Mouse (Mus musculus): ENCODE data around the gene Fgf11. TPM values are rescaled to one million over a fixed set of nuclear protein-coding genes. Genes with fewer than 3 reads are reported as not detected.

Fgf11 gene
- total RNA-seq (2023): not detected

DNA sequence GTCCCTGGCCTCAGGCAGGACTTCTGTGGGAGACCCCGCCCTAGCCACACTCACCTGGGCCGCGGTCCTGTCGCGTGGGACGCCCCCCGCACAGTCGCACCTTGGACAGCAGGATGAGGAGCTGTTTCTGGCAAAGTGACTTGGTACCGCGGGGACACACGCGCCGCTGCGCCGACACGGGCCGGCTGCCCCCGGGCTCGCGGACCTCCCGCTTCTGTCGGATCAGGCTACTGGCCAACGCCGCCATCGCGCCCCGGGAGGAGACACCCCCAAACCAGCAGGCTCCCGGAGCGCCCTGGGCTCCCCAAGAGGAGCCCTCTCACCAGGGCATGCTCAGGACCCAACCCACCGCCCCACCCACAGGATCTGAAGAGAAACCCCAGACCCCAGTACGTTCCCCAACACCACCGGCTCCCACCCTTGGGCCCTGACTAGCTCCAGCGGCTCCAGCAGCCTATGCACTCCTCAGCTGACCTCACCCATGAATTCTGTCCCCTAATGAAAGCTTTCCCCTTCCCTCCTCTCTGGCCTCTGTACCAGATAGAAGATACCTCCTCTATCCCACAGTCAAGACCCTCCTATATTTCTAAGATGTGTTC, at the start of gene Fgf11:
Fgf11 (minus strand) TSS at position 479 of the 599 bp plus-strand sequence.

DNA sequence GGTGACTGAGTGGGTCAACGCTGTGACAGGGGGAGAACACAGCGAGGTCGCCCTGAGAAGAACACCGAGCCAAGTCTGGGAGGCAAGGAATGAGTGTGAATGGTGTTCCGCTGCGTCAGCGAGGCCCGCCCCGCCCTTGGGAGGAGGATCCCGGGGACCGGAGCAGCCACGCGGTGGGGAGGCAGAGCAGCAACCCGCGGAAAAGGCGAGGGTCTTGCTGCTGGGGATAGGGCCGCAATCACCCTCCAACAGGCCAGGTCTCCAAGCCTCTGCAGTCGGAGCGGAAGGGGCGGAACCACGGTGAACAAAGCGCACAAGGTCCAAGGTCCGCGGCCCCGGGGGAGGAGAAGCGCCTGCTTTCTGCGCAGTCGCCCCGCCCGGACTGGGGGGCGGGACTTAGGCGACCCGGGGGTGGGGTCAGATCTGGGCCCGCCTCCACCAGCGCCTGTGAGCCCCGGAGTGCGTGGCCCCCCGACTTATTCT, 44.6 kb upstream of the Fgf11 start, which contains the start of gene Plscr3:
Plscr3 (plus strand) TSS at position 179 of the 483 bp plus-strand sequence.

DNA sequence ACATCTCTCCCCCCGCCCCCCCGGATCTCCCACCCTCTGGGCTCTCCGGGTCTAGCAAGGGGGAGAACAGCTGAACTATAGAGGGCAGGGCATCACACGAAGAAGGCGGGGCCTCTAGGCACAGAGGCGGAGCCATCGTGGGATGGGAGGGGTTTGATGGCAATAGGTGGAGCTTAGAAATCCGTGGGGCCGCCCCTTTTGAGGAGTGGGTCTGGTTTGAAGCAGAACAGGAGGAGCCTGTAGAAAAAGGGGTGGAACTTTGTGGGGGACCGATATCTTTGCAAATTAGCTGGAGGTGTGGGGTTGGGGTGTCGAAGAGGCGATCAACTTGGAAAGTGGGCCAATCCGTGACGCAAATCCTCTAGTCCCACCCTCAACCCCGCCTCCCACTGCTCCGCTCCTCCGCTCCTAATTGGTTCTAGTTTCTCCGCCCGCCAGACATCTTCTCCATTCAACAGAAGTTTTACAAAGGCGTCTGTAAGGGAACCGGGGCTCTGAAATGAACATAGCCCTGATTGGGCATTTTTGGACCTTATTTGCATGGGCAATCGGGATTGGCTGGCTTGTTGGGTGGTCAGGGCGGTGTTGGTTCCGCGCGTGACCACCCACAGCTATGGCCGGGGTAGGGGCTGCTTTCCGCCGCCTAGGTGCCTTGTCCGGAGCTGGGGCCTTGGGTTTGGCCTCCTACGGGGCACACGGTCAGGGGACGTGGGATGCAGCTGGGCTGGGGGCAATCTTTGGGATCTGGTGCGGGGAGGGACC, 36.5 kb upstream of the Fgf11 start, which contains the start of gene Tmem256:
Tmem256 (plus strand) TSS at position 563 of the 762 bp plus-strand sequence.

DNA sequence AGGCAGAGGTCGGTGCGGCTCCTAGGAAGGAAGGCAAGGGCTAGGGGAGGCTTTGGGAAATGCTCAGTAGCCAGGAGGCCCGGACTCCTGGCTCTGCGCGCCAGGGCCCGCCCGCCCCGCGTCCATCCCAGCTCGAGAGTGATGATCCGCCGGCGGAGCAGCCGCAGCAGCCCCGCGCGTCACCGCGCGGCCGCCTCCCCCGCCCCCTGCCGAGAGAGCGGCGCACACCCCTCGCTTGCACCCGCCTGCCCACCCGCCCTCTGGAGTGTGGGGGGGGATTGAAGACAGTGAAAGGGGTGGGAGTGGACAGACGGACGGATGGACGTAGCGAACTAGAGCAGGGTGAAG, 35.9 kb upstream of the Fgf11 start, which contains the start of gene Nlgn2:
Nlgn2 (minus strand) TSS at position 181 of the 348 bp plus-strand sequence.

DNA sequence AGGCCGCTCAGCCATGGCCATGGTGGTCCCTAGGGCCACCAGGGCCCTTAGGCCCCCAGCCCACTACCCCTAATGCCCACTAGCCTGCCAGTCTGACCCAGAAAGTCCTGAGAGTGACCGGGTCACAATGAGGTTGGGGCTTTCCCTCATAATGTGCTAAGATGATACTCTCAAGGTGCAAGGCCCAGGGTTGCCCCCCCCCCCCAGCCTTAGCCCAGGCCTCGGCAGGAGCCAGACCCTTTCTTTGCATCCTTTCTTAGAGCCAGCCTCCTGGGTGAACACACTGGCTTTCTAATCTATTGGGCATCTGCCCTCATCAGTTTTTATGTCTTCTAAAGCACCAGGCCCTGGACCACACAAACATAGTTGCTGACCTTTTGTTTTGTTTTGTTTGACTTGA, 20.4 kb upstream of the Fgf11 start, which contains the start of gene Spem1:
Spem1 (minus strand) TSS at position 101 of the 400 bp plus-strand sequence.

DNA sequence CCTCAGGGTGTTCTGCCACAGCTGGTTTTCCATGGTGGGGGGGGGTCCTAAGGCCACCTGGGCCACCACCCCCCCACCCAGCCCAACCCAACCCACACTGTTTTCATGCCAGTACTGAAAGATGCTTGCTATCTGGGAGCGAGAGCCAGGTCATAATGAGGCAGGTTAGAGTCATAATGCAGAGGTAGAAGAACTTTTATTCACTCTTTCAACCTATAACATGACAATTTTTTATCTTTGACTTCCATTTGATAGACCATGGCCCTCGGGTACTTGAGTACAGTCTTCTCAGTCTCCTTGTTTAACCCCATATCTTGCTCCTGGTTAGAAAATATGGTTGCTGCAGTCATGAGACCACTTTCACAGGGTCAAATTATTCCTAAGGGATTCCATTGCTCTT, 16.7 kb upstream of the Fgf11 start, which contains the start of gene Spem2:
Spem2 (minus strand) TSS at position 101 of the 400 bp plus-strand sequence.

DNA sequence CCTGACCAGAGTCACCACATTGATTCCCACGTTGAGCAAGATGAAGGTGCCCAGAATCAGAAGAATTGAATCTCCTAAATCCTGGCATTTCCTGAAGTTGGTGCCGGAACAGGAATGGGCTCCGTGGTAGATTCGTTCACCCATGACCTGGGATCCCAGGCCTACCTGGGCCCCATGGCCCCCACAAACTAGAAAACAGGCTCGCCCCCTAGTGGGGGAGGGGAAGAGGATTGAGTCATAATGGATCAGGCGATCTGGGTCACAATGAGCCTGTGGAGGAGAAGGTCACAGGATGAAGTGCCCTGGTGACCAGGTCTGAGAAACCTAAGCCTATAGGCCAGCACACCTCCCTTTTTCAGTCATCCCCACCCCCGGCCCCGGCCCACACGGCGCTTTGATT, 13.5 kb upstream of the Fgf11 start, which contains the start of gene Gm39566:
Gm39566 (minus strand) TSS at position 144 of the 400 bp plus-strand sequence.

DNA sequence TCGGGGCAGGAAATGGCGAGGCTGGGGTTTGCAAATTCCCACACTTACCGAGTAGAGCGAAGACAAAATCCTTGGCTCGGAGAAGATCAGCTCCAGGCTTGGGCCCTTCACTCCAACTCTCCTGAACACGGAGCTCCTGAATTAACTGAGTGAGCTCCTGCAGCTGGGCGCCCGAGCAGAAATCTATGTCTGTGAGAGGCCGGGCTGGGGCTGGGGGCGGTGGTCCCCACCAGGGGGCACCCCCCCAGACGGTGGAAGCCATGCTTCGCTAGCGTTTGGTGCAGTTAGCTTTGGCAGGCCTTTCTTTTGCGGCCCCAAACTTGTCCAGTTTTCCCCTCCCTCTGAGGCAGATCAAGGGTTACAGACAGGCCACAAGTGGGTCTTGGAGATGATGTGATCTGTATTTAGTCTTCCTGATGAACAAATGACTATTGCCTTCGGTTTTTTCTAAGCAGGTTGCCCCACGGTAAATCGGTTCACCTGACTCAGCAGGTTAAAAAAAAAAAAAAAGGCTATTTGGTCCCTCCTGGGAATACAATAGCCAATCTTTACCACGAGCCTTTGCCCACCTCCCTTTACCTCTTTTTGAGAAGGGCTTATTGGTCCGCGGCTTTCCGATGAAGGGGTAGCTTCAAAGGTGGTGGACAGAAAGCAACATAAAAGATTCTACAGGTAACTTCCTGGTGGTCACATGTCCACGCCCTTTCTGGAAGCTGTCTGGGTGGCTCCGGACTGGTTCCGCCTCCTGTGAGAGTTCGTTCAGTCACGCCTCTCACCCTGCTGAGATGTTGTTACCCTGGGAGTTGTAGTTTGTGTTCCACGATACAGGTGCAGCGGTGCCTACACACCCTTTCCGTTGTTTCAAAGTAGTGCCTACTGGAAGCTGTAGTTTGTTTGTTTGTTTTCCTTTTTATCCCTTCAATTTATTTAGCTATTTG, 3.6 kb upstream of the Fgf11 start, which contains the start of gene Tmem102:
Tmem102 (minus strand) TSS at position 653 of the 938 bp plus-strand sequence.

DNA sequence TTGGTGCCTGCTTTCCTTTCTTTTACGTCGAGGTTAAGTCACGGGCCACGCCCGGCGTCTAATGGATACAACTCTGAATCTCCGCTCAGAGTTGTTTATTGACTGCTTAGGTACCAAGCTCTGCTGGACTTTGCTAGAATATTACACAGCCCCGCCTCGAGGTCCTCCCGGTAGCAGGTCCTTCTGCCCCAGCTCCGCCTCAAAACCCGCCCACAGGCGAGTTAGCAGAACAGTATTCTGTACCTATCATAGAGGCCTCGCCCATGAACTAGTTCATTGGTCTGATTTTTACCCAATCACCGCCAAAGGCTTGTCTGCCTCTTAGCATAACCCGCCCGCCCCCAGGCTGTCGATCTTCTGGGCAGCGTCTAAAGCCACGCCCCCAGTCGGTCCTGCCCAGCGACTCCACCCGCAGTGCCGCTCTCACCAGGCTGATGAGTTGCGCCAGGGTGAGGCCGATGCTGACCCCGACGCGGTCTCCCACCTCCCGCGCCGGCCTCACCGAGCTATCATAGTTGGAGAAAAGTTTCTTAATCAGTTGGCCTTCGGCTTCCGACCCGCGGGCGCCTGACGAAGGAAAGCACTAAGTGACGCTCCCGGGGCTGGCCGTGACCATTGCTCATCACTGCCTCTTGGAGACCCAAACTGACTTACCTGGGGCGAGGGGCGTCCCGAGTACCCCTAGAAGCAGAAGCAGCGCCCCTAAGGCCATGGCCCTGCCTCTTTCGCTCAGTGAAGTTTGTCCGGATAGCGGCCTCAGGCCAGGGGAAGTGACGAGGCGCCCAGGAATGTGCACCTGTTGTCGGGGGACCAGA, 6.3 kb downstream of the Fgf11 start, which contains the start of gene Chrnb1:
Chrnb1 (minus strand) TSS at position 776 of the 815 bp plus-strand sequence.

DNA sequence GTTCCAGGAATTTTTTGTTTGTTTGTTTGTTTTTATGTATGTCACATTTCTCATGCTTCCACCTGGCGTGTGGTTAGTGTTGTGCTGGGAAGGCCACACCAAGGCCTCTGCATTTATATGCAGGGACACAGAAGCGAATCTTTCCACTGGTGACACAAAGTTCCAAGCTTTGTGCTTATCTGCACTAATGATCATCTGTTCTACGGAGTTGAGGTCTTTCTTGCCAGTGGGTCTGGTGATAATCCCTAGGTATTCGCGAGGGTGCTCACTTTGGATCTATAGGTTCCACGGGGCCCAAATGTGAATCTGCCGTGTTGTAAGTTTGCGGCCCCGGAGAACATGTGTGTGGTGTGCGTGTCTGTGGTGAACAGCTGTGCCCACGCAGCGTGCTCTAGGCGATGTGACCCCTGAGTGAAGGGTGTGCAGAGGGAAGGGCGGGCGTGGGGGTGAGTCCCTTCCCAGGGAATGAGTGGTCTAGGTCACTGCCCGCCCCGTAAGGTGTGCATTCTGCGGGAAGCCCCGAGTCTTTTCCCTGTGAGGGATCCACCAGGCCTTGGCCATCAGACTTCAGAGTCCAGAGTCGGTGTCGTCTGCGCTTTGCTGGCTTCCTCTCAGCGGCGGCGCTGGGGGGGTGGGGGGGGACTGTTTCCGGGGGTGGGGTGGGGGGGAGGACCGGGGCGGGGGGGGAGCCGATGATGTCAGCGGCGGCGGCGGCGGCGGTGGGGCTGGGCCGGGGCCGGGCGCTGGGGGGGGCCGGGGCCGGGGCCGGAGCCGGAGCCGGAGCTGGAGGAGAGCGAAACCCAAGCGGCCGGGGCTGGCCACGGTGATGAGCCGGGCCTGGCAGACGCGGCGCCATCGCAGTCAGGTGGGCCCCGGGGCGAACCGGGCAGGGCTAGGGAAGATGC, 36.2 kb downstream of the Fgf11 start, which contains the start of gene Zbtb4:
Zbtb4 (plus strand) TSS at position 692 of the 905 bp plus-strand sequence.

DNA sequence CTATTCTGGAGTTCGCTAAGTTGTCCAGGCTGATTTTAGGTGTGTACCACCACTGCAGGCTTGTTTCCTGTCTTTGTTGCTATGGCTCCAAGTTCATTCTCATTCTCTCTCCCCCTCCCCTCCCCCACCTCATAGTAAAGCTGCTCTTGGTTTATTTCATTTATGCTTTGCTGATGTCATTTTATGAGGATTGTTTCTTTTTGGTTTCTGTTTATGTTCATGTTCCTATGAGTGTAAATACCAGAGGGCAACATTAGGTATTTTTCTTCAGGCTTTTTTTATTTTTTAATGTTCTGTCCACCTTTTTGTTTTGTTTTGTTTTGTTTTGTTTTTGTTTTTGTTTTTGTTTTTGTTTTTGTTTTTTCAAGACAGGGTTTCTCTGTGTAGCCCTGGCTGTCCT, 39.8 kb downstream of the Fgf11 start, which contains the start of gene Slc35g3:
Slc35g3 (minus strand) TSS at position 101 of the 400 bp plus-strand sequence.

DNA sequence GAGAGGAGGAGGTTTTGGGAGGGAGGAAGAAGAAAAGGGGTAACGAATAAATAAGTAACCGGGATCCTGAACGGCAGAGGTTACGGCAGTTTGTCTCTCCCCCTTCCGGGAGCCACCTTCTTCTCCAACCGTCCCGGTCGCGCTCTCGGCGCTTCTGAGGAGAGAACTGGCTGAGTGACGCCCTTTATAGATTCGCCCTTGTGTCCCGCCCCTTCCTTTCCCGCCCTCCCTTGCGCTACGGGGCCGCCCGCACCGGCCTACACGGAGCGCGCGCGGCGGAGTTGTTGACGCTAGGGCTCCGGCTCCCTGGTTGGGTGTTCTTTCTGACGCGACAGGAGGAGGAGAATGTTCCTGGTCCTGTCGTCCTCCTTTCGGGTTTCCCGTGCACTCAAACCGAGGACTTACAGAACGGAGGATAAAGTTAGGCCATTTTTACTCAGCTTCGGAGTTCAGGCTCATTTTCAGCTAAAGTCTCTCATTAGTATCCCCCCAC, 43.1 kb downstream of the Fgf11 start, which contains the start of gene Polr2a:
Polr2a (minus strand) TSS at position 160 of the 493 bp plus-strand sequence.

Other genes starting within 250 kb of the Fgf11 start
- gene Efnb3, start 241.7 kb downstream of the Fgf11 start, total RNA-seq (2023): 0.46 TPM
- 11.6 TPM for gene Wrap53, start 221.6 kb downstream of the Fgf11 start, total RNA-seq (2023)
- gene Trp53, start 221.5 kb downstream of the Fgf11 start, total RNA-seq (2023): 157 TPM
- gene Atp1b2, start 195.9 kb downstream of the Fgf11 start, total RNA-seq (2023): 0.21 TPM
- not detected for gene Shbg, start 184.0 kb downstream of the Fgf11 start, total RNA-seq (2023)
- gene Sat2, start 179.8 kb downstream of the Fgf11 start, total RNA-seq (2023): not detected
- gene Fxr2, start 168.9 kb downstream of the Fgf11 start, total RNA-seq (2023): 68.8 TPM
- not detected for gene Sox15, start 146.5 kb downstream of the Fgf11 start, total RNA-seq (2023)
- 60.5 TPM for gene Mpdu1, start 139.2 kb downstream of the Fgf11 start, total RNA-seq (2023)
- 7.5 TPM for gene Cd68, start 135.7 kb downstream of the Fgf11 start, total RNA-seq (2023)
- gene Eif4a1, start 129.4 kb downstream of the Fgf11 start, total RNA-seq (2023): 892 TPM
- gene Senp3, start 119.8 kb downstream of the Fgf11 start, total RNA-seq (2023): 129 TPM
- gene Tnfsf13, start 116.1 kb downstream of the Fgf11 start, total RNA-seq (2023): not detected
- gene Tnfsf12, start 106.0 kb downstream of the Fgf11 start, total RNA-seq (2023): not detected
- gene Tnfsfm13, start 105.8 kb downstream of the Fgf11 start, total RNA-seq (2023): not detected
- 188 TPM for gene Polr2a, start 43.2 kb downstream of the Fgf11 start, total RNA-seq (2023)
- gene Slc35g3, start 39.9 kb downstream of the Fgf11 start, total RNA-seq (2023): not detected
- 52.4 TPM for gene Zbtb4, start 35.9 kb downstream of the Fgf11 start, total RNA-seq (2023)
- gene Chrnb1, start 5.9 kb downstream of the Fgf11 start, total RNA-seq (2023): 3.1 TPM
- not detected for gene Tmem102, start 3.8 kb upstream of the Fgf11 start, total RNA-seq (2023)
- not detected for gene Gm39566, start 13.4 kb upstream of the Fgf11 start, total RNA-seq (2023)
- not detected for gene Spem2, start 16.6 kb upstream of the Fgf11 start, total RNA-seq (2023)
- gene Spem1, start 20.3 kb upstream of the Fgf11 start, total RNA-seq (2023): not detected
- 0.49 TPM for gene Nlgn2, start 35.9 kb upstream of the Fgf11 start, total RNA-seq (2023)
- 20.8 TPM for gene Tmem256, start 36.7 kb upstream of the Fgf11 start, total RNA-seq (2023)
- gene Plscr3, start 44.5 kb upstream of the Fgf11 start, total RNA-seq (2023): 18.2 TPM
- gene Tnk1, start 56.9 kb upstream of the Fgf11 start, total RNA-seq (2023): not detected
- not detected for gene Tmem95, start 76.2 kb upstream of the Fgf11 start, total RNA-seq (2023)
- 1.0 TPM for gene Kctd11, start 79.5 kb upstream of the Fgf11 start, total RNA-seq (2023)
- 435 TPM for gene Acap1, start 93.7 kb upstream of the Fgf11 start, total RNA-seq (2023)
- gene 2810408A11Rik, start 99.1 kb upstream of the Fgf11 start, total RNA-seq (2023): 2.8 TPM
- 44.9 TPM for gene Neurl4, start 99.2 kb upstream of the Fgf11 start, total RNA-seq (2023)
- 145 TPM for gene Gps2, start 112.0 kb upstream of the Fgf11 start, total RNA-seq (2023)
- 317 TPM for gene Eif5a, start 120.1 kb upstream of the Fgf11 start, total RNA-seq (2023)
- gene Ybx2, start 133.9 kb upstream of the Fgf11 start, total RNA-seq (2023): not detected
- not detected for gene Slc2a4, start 146.3 kb upstream of the Fgf11 start, total RNA-seq (2023)
- gene Cldn7, start 162.9 kb upstream of the Fgf11 start, total RNA-seq (2023): not detected
- gene Ctdnep1, start 179.3 kb upstream of the Fgf11 start, total RNA-seq (2023): 114 TPM
- gene Elp5, start 180.7 kb upstream of the Fgf11 start, total RNA-seq (2023): 36.4 TPM
- gene Gabarap, start 189.3 kb upstream of the Fgf11 start, total RNA-seq (2023): 172 TPM
- gene Phf23, start 193.9 kb upstream of the Fgf11 start, total RNA-seq (2023): 55.3 TPM
- 47.2 TPM for gene Dvl2, start 198.7 kb upstream of the Fgf11 start, total RNA-seq (2023)
- 46.3 TPM for gene Acadvl, start 213.6 kb upstream of the Fgf11 start, total RNA-seq (2023)
- gene Dlg4, start 215.1 kb upstream of the Fgf11 start, total RNA-seq (2023): 27.8 TPM

Measured in CD8-positive naive resting alpha-beta T cell, adult 57 days (primary cell).